Mouse (Mus musculus): ENCODE results near the gene Acadm. TPM values are rescaled to one million over a fixed set of nuclear protein-coding genes. Genes with fewer than 3 reads are reported as not detected.
A peak's percentile ranks its signal among the peaks of the same experiment; 100 is the strongest.

Gene Acadm
- polyA plus RNA-seq, 2 experiments: 65.3 to 78.2 TPM

DNA sequence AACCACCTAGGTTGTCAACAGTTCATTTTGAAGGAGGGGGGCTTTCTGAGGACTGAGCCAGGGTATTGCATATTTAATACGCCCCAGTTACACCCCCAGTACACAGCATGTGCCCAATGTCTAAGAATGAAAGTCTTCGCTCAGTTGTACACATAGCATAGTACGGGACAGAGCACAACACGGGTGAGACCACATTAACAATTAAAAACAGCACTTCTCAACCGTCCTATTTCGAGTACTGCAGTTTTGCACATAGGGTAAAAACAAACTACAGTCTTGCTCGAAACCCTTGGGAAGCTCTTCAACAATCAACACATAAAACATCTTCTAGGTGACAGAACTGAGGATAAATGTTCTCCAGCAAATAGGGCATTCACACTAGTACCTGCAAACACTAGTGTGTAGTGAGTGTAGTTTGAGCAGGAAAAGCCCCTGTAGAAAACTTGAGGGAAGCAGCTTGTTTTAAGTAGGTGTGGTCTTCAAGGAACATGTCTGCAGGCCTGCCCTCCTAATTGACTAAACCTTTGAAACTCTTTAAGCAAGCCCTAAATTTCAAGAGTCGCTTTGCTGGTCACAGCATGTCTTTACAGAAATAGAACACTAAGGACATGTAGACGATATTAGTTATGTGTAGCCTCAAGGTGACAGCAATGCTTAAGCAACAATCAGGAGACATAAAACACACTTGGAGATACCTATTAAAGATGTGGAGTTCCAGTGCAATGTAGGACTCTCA is 38.1 kb downstream of the Acadm start, which contains the start of gene Msh4:
Gene Msh4 (minus strand): TSS at position 3 of the 736 bp plus-strand sequence.
- TF ChIP-seq POLR2A (IDR thresholded peaks at IDR 0.05; ENCODE audit: borderline replicate concordance, extremely low read depth, insufficient read depth, insufficient read length): no peak
- no peak within 1 kb of the TSS for H3K9ac ChIP-seq (ENCODE audit: low read depth, low read length, severe bottlenecking)
- ATAC-seq (ENCODE audit: low FRiP score, low read depth): no peak
- H3K27ac ChIP-seq (replicated peaks; ENCODE audit: low read depth, low read length): no peak within 1 kb of the TSS
- H3K27me3 ChIP-seq (ENCODE audit: control insufficient read depth, insufficient read depth, low read length): no peaks in the 10 kb centered on the region
- no peak within 1 kb of the TSS for H3K4me2 ChIP-seq (replicated peaks; ENCODE audit: low read depth, low read length, severe bottlenecking)
- peaks cover 77% of the 10 kb centered on the region for H3K36me3 ChIP-seq (ENCODE audit: control insufficient read depth, insufficient read depth, low read length)
- peaks cover 14% of the 10 kb centered on the region for H3K4me1 ChIP-seq (ENCODE audit: control insufficient read depth, insufficient read depth, low read length)
- no peak for DNase-seq (ENCODE audit: low spot score)
- H3K4me3 ChIP-seq (replicated peaks; ENCODE audit: low read length): no peak within 1 kb of the TSS
- WGBS: 84% methylated on average over 9 of the region's 9 CpGs
- no peaks in the 10 kb centered on the region for H3K9me3 ChIP-seq (ENCODE audit: control insufficient read depth, low read length)

DNA sequence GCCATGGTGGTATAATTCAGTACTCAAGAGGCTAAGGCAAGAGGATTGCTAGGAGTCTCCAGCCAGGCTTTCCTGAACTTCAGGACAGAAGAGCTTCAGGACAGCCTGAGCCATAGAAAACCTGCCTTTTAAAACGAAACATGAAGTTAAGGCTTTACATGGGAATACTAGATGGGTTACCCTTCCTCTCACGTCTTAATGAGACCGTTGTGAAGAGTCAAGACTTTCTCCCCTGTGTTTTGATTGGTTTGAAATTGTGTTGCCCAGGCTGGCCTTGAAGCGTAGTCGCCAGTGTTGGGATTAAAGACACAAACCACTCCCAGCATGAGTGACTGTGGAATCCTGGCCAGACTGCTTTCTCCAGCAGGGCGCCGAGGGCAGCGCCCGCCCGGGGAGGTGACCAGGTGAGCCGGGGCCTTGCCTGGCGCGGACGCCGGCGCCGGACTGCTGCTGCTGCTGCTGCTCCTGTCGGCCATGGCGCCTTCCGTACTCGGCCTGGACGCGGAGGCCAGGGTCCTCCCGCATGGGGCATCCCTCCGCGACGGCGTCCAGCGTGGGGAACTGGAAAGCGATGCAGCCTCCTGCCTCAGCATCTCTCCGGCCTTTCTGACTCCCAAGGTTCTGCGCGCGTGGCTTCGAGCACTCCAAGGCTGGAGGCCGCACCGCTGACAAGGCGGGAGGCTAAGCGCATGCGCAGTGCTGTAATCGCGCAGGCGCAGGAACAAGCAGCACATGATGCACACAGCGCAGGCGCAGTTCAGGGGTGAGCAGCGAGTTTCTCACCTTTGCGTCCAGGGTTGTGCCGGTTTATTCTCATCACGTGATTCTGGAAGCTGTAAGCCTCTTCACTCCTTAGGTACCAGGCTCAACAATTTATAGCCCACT is 38.9 kb downstream of the Acadm start:
- Histone ChIP-seq H3K9ac (ENCODE audit: low read depth, low read length, severe bottlenecking) (no peak overlapping the region), H3K36me3 (ENCODE audit: control insufficient read depth, insufficient read depth, low read length) (peaks cover 69% of the 10 kb centered on the region), H3K4me2 (replicated peaks; ENCODE audit: low read depth, low read length, severe bottlenecking) (no peak overlapping the region), H3K9me3 (ENCODE audit: control insufficient read depth, low read length) (no peaks in the 10 kb centered on the region), H3K27ac (replicated peaks; ENCODE audit: low read depth, low read length) (no peak overlapping the region), H3K4me3 (replicated peaks; ENCODE audit: low read length) (no peak overlapping the region), H3K4me1 (ENCODE audit: control insufficient read depth, insufficient read depth, low read length) (peaks cover 7% of the 10 kb centered on the region; the same call in 1 of the 2 replicates), H3K27me3 (ENCODE audit: control insufficient read depth, insufficient read depth, low read length) (no peaks in the 10 kb centered on the region)
- no peak for TF ChIP-seq POLR2A (IDR thresholded peaks at IDR 0.05; ENCODE audit: borderline replicate concordance, extremely low read depth, insufficient read depth, insufficient read length)
- ATAC-seq (ENCODE audit: low FRiP score, low read depth) (no peak), DNase-seq (ENCODE audit: low spot score) (no peak)
- WGBS: 86% methylated on average over 44 of the region's 49 CpGs

DNA sequence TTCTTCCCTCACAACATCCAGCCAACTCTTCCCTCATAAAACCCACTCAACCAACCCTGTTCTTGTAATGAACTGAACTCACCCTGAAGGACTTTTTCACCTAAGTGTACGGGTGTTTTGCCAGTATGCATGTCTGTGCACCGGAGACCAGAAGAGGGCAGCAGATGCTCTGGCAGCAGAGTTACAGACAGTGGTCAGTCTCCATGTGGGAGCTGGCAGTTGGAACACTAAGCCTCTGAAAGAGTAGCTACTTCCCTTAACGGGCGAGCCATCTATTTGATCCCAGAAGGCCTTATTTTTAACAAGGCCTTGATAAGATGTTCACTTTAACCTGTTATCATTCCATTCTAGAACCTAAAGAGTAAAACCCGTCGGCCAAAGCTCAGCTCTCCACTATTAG is 39.8 kb downstream of the Acadm start:
- Histone ChIP-seq H3K27ac (replicated peaks; ENCODE audit: low read depth, low read length) (no peak overlapping the region), H3K9me3 (ENCODE audit: control insufficient read depth, low read length) (no peaks in the 10 kb centered on the region), H3K4me3 (replicated peaks; ENCODE audit: low read length) (no peak overlapping the region), H3K27me3 (ENCODE audit: control insufficient read depth, insufficient read depth, low read length) (no peaks in the 10 kb centered on the region), H3K4me1 (ENCODE audit: control insufficient read depth, insufficient read depth, low read length) (peaks cover 6% of the 10 kb centered on the region; the same call in 1 of the 2 replicates), H3K4me2 (replicated peaks; ENCODE audit: low read depth, low read length, severe bottlenecking) (no peak overlapping the region), H3K9ac (ENCODE audit: low read depth, low read length, severe bottlenecking) (no peak overlapping the region), H3K36me3 (ENCODE audit: control insufficient read depth, insufficient read depth, low read length) (peaks cover 60% of the 10 kb centered on the region)
- WGBS: 67% methylated on average over 6 of the region's 6 CpGs
- ATAC-seq (ENCODE audit: low FRiP score, low read depth) (peak; percentile 44), DNase-seq (ENCODE audit: low spot score) (no peak)
- no peak for TF ChIP-seq POLR2A (IDR thresholded peaks at IDR 0.05; ENCODE audit: borderline replicate concordance, extremely low read depth, insufficient read depth, insufficient read length)

DNA sequence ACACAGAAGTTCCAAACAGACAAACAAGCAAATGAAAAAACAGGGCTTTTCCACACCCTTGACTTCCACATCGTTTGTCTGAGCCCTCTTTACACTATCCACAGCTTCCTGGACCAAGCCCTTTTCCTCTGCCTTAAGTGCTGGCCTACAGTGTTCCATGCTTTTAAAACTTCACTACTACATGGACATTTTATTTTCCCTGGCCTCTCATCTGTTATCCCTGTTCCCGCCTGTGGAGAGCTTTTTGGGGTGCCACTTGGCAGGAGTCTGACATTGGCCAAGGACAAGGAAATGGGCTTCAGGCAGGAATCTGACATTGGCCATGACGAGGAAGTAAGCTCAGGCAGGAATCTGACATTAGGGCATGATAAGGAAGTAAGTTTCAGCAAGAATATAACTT is 41.8 kb downstream of the Acadm start:
- TF ChIP-seq POLR2A (IDR thresholded peaks at IDR 0.05; ENCODE audit: borderline replicate concordance, extremely low read depth, insufficient read depth, insufficient read length): no peak
- 56% methylated on average over 3 of the region's 3 CpGs for WGBS
- ATAC-seq (ENCODE audit: low FRiP score, low read depth) (no peak), DNase-seq (ENCODE audit: low spot score) (no peak)
- H3K9me3 ChIP-seq (ENCODE audit: control insufficient read depth, low read length): no peaks in the 10 kb centered on the region
- H3K4me2 ChIP-seq (replicated peaks; ENCODE audit: low read depth, low read length, severe bottlenecking): no peak overlapping the region
- no peak overlapping the region for H3K4me3 ChIP-seq (replicated peaks; ENCODE audit: low read length)
- H3K27me3 ChIP-seq (ENCODE audit: control insufficient read depth, insufficient read depth, low read length): no peaks in the 10 kb centered on the region
- H3K4me1 ChIP-seq (ENCODE audit: control insufficient read depth, insufficient read depth, low read length): no peaks in the 10 kb centered on the region
- no peak overlapping the region for H3K27ac ChIP-seq (replicated peaks; ENCODE audit: low read depth, low read length)
- H3K9ac ChIP-seq (ENCODE audit: low read depth, low read length, severe bottlenecking): no peak overlapping the region
- peaks cover 41% of the 10 kb centered on the region for H3K36me3 ChIP-seq (ENCODE audit: control insufficient read depth, insufficient read depth, low read length)

DNA sequence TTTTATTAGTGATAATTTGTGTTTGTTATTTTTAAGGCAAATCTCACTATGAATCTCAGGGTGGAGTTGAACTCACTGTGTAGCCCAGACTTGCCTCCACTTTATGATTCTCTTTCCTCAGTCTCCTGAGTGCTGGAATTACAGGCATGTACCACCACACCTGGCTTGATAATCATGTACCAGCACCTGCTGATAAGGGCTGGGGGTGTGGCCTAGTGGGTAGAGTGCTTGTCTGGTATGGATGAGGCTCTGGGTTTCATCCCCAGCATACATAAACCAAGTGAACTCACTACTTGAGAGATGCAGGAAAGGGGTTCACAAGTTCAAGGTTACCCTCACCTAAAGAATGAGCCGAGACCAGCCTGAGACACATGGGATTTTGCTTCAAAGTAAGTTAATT is 42.5 kb downstream of the Acadm start:
- Histone ChIP-seq H3K4me3 (replicated peaks; ENCODE audit: low read length) (no peak overlapping the region), H3K27ac (replicated peaks; ENCODE audit: low read depth, low read length) (no peak overlapping the region), H3K27me3 (ENCODE audit: control insufficient read depth, insufficient read depth, low read length) (no peaks in the 10 kb centered on the region), H3K9me3 (ENCODE audit: control insufficient read depth, low read length) (no peaks in the 10 kb centered on the region), H3K9ac (ENCODE audit: low read depth, low read length, severe bottlenecking) (no peak overlapping the region), H3K4me2 (replicated peaks; ENCODE audit: low read depth, low read length, severe bottlenecking) (no peak overlapping the region), H3K4me1 (ENCODE audit: control insufficient read depth, insufficient read depth, low read length) (no peaks in the 10 kb centered on the region), H3K36me3 (ENCODE audit: control insufficient read depth, insufficient read depth, low read length) (peaks cover 34% of the 10 kb centered on the region)
- DNase-seq (ENCODE audit: low spot score) (no peak), ATAC-seq (ENCODE audit: low FRiP score, low read depth) (no peak)
- no peak for TF ChIP-seq POLR2A (IDR thresholded peaks at IDR 0.05; ENCODE audit: borderline replicate concordance, extremely low read depth, insufficient read depth, insufficient read length)
- WGBS: 82% methylated on average over 1 of the region's 1 CpGs
